Mouse (Mus musculus): Measurements from ENCODE around the gene C330007P06Rik. TPM values are rescaled to one million over a fixed set of nuclear protein-coding genes. Genes with fewer than 3 reads are reported as not detected.

C330007P06Rik gene
- polyA plus RNA-seq, 1 experiment from 2014 or later, result 12.2 TPM

DNA sequence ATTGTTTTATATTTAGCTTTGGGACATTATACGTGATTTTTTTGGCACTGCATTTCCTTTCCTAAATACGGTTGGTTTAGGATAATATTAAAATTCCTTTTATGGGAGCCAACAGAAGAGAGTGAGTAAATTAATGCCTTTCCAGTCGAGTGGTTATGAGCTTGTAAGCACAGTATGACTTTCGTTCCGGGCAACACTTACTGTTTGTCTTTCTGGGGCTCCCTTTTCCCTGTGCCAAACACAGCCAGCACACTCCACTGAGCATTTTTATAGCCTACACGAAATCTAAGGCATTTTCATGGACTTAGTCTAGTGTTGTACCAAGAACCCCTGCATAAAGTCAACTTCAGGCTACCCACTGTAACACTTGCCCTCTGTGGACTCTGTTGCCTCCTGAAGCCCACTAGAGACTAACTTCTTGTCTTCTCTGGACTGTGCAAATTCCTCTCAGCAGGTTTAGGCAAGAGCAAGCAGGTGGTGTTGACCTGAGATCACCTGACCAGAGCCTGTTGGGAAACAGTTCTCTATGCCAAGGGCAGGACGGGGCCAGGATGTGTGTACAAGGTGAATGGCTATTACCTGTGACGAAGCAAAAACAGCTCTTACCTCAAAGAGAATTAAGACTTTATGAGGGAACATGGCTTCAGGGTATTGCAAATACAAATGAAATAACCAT is 59.6 kb downstream of the C330007P06Rik start:
- peak; percentile 89 for ATAC-seq (ENCODE audit: low read depth)
- Histone ChIP-seq H3K9ac (ENCODE audit: low read depth, low read length) (no peak overlapping the region), H3K36me3 (ENCODE audit: control insufficient read depth, insufficient read depth) (no peaks in the 10 kb centered on the region), H3K27ac (ENCODE audit: low read length) (peak overlapping the region; percentile 45), H3K4me3 (ENCODE audit: low read depth, low read length) (no peak overlapping the region), H3K4me1 (ENCODE audit: control insufficient read depth, low read depth, low read length) (peaks cover 5% of the 10 kb centered on the region; the same call in 1 of the 2 replicates), H3K4me2 (ENCODE audit: low read depth, low read length) (no peak overlapping the region), H3K9me3 (replicated peaks; ENCODE audit: control insufficient read depth, low read length) (no peaks in the 10 kb centered on the region), H3K27me3 (ENCODE audit: control insufficient read depth, insufficient read depth, low read depth, low read length) (no peaks in the 10 kb centered on the region)
- WGBS (ENCODE audit: insufficient replicate concordance), result 61% methylated on average over 8 of the region's 8 CpGs

GRCm38 (mm10) chrX:36811377-36811776 is 62.5 kb downstream of the C330007P06Rik start:
- no peaks in the 10 kb centered on the region for H3K27me3 ChIP-seq (ENCODE audit: control insufficient read depth, insufficient read depth, low read depth, low read length)
- H3K4me1 ChIP-seq (ENCODE audit: control insufficient read depth, low read depth, low read length), result peaks cover 6% of the 10 kb centered on the region
- no peak overlapping the region for H3K4me2 ChIP-seq (ENCODE audit: low read depth, low read length)
- no peak overlapping the region for H3K27ac ChIP-seq (ENCODE audit: low read length)
- ATAC-seq (ENCODE audit: low read depth), result no peak
- 27% methylated on average over 5 of the region's 5 CpGs for WGBS (ENCODE audit: insufficient replicate concordance)
- H3K4me3 ChIP-seq (ENCODE audit: low read depth, low read length), result no peak overlapping the region
- H3K36me3 ChIP-seq (ENCODE audit: control insufficient read depth, insufficient read depth), result no peaks in the 10 kb centered on the region
- no peak overlapping the region for H3K9ac ChIP-seq (ENCODE audit: low read depth, low read length)
- H3K9me3 ChIP-seq (replicated peaks; ENCODE audit: control insufficient read depth, low read length), result no peaks in the 10 kb centered on the region

GRCm38 (mm10) chrX:36808318-36808683 is 65.6 kb downstream of the C330007P06Rik start:
- no peak for ATAC-seq (ENCODE audit: low read depth)
- 52% methylated on average over 6 of the region's 6 CpGs for WGBS (ENCODE audit: insufficient replicate concordance)
- H3K27ac ChIP-seq (ENCODE audit: low read length), result no peak overlapping the region; the same call in 1 of the 2 replicates

DNA sequence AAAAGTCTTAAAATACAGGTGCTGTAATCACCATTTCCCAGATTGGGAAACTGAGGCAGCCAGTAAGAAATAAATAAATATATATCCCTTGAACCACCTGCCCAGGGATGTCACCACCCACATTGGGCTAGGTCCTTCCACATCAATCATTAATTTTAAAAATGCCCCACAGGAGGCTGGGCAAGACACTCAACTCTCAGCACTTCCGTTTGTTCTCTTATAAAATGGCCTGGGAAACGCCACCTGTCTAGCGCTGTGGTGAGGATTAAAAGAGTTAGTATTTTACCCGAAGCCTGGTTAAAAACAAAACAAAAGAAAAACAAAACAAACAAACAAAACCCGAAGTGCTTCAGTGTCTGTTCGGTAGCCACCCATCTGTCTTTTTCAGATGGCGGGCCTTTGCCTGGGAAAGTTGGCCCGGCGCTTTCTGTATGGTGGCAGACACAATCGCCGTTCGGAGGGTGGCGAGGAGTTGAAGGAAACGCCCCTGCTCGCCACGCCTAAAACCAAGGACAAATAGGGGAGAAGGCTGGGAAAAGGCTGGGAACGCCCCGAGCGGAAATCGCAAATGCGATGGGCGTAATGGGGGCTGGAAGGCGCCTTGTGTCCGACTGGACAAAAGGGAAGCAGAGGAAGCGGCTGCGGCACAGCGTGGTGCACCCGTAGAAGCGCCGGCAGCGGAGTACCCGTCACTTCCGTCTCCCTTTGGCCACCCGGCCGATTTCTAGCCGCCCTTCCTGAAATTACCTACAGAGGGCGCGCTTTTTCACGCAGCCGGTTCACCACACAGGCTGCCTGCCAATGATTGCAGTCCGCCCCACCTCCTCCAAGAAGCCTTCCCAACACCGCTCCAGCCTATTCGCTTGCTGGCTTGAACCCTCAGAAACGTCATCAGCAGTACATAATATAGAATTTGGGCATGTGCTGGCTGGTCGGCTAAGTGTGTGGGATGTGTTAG is 66.3 kb downstream of the C330007P06Rik start:
- peak; percentile 87 for ATAC-seq (ENCODE audit: low read depth)
- Histone ChIP-seq H3K4me3 (ENCODE audit: low read depth, low read length) (peak overlapping the region; percentile 65), H3K27me3 (ENCODE audit: control insufficient read depth, insufficient read depth, low read depth, low read length) (no peaks in the 10 kb centered on the region), H3K27ac (ENCODE audit: low read length) (peak overlapping the region; percentile 89), H3K36me3 (ENCODE audit: control insufficient read depth, insufficient read depth) (no peaks in the 10 kb centered on the region), H3K9ac (ENCODE audit: low read depth, low read length) (peak overlapping the region; percentile 41), H3K9me3 (replicated peaks; ENCODE audit: control insufficient read depth, low read length) (no peaks in the 10 kb centered on the region), H3K4me2 (ENCODE audit: low read depth, low read length) (peak overlapping the region; percentile 62), H3K4me1 (ENCODE audit: control insufficient read depth, low read depth, low read length) (peaks cover 6% of the 10 kb centered on the region)
- WGBS (ENCODE audit: insufficient replicate concordance), result 15% methylated on average over 44 of the region's 45 CpGs

More at GRCm38 (mm10) chrX:36808318-36808683, 65.6 kb downstream of the C330007P06Rik start:
- H3K27me3 ChIP-seq (ENCODE audit: control insufficient read depth, insufficient read depth, low read depth, low read length), result no peaks in the 10 kb centered on the region
- H3K4me2 ChIP-seq (ENCODE audit: low read depth, low read length), result peak overlapping the region; percentile 62
- H3K4me1 ChIP-seq (ENCODE audit: control insufficient read depth, low read depth, low read length), result peaks cover 6% of the 10 kb centered on the region
- H3K9me3 ChIP-seq (replicated peaks; ENCODE audit: control insufficient read depth, low read length), result no peaks in the 10 kb centered on the region
- no peaks in the 10 kb centered on the region for H3K36me3 ChIP-seq (ENCODE audit: control insufficient read depth, insufficient read depth)
- H3K9ac ChIP-seq (ENCODE audit: low read depth, low read length), result no peak overlapping the region
- H3K4me3 ChIP-seq (ENCODE audit: low read depth, low read length), result peak overlapping the region; percentile 65

DNA sequence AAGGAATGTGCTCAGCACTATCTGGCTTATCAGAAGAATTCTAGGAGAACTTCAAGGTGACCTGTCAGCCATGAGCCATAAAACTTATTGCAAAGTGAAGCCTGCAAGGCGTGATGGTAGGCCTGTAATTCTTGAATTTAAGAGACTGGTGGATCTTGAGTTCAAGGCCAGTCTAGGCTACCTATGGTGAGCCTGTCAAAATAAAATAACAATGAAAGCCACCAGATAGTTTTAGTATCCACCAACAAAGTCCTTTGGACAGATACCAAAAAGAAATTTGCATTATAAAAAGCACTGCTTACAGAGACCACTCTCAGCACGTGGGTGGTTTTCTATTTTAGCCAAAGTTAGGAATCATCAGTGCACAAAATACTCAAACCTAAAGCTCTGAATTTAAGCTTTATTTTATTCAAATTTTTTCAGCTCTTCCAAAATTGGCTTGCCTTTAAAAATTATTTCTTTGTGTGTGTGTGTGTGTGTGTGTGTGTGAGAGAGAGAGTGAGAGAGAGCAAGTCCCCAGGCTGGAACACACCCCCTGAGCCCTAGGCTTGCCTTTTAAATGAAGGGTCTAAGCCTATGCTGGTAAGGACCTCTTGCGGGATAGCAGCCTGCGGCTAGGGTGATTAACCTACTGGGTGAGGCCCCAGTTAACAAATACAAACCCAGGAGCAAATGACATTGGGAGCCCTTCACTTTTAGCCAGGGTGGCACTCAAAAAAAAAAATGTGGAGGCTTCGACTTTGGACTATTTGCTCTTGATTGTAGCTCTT is 68.3 kb downstream of the C330007P06Rik start:
- Histone ChIP-seq H3K4me1 (ENCODE audit: control insufficient read depth, low read depth, low read length) (peaks cover 6% of the 10 kb centered on the region), H3K4me3 (ENCODE audit: low read depth, low read length) (no peak overlapping the region), H3K9me3 (replicated peaks; ENCODE audit: control insufficient read depth, low read length) (no peaks in the 10 kb centered on the region), H3K27ac (ENCODE audit: low read length) (no peak overlapping the region), H3K36me3 (ENCODE audit: control insufficient read depth, insufficient read depth) (no peaks in the 10 kb centered on the region), H3K4me2 (ENCODE audit: low read depth, low read length) (no peak overlapping the region), H3K27me3 (ENCODE audit: control insufficient read depth, insufficient read depth, low read depth, low read length) (no peaks in the 10 kb centered on the region), H3K9ac (ENCODE audit: low read depth, low read length) (no peak overlapping the region)
- 51% methylated on average over 5 of the region's 5 CpGs for WGBS (ENCODE audit: insufficient replicate concordance)
- ATAC-seq (ENCODE audit: low read depth), result no peak

DNA sequence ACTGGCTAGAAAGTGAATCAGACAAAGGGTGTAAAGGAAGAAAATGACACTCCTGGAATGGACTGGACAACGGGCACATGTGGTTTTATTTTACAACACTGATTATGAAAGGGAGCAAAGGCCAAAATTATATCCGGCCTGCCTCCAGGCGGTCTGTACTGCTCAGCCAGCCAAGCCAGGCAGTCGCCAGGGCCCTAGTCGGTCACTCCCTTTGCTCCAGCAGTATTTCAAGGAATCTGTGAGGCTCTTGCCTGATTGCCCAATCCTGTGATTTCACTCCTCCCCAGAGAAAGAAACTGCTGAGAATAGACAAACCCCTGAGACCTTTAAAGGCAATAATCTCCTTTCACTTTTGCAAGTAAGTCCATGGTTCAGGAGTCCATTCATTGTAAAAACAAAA is 69.7 kb downstream of the C330007P06Rik start:
- no peak overlapping the region for H3K4me2 ChIP-seq (ENCODE audit: low read depth, low read length)
- no peak overlapping the region for H3K27ac ChIP-seq (ENCODE audit: low read length)
- H3K4me1 ChIP-seq (ENCODE audit: control insufficient read depth, low read depth, low read length), result peaks cover 6% of the 10 kb centered on the region
- 51% methylated on average over 5 of the region's 5 CpGs for WGBS (ENCODE audit: insufficient replicate concordance)
- H3K9ac ChIP-seq (ENCODE audit: low read depth, low read length), result no peak overlapping the region
- H3K4me3 ChIP-seq (ENCODE audit: low read depth, low read length), result no peak overlapping the region
- no peaks in the 10 kb centered on the region for H3K9me3 ChIP-seq (replicated peaks; ENCODE audit: control insufficient read depth, low read length)
- no peaks in the 10 kb centered on the region for H3K27me3 ChIP-seq (ENCODE audit: control insufficient read depth, insufficient read depth, low read depth, low read length)
- H3K36me3 ChIP-seq (ENCODE audit: control insufficient read depth, insufficient read depth), result no peaks in the 10 kb centered on the region
- no peak for ATAC-seq (ENCODE audit: low read depth)

DNA sequence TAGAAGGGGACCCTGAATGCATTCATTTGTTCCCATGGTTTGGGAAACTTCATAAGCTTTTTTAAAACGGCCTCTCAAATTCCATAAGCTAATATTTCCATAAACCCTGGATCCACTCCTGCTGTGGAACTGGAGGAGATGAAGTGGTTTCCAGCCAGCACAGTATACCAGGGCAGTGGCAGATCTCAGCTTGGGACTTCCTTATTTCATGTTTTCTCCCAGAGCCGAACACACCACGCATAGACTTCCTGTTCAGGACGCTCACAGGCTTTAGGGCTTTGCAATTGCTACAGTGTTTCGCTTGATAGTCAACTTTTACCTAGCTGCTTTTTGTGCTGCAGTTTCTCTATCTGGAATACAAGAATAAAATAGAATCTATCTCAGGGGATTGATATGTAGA is 70.7 kb downstream of the C330007P06Rik start:
- Histone ChIP-seq H3K9ac (ENCODE audit: low read depth, low read length) (no peak overlapping the region), H3K27me3 (ENCODE audit: control insufficient read depth, insufficient read depth, low read depth, low read length) (no peaks in the 10 kb centered on the region), H3K9me3 (replicated peaks; ENCODE audit: control insufficient read depth, low read length) (no peaks in the 10 kb centered on the region), H3K4me1 (ENCODE audit: control insufficient read depth, low read depth, low read length) (peaks cover 4% of the 10 kb centered on the region), H3K36me3 (ENCODE audit: control insufficient read depth, insufficient read depth) (peaks cover under 1% of the 10 kb centered on the region; the same call in 1 of the 2 replicates), H3K4me3 (ENCODE audit: low read depth, low read length) (no peak overlapping the region), H3K27ac (ENCODE audit: low read length) (no peak overlapping the region), H3K4me2 (ENCODE audit: low read depth, low read length) (no peak overlapping the region)
- ATAC-seq (ENCODE audit: low read depth), result no peak
- 34% methylated on average over 5 of the region's 5 CpGs for WGBS (ENCODE audit: insufficient replicate concordance)

DNA sequence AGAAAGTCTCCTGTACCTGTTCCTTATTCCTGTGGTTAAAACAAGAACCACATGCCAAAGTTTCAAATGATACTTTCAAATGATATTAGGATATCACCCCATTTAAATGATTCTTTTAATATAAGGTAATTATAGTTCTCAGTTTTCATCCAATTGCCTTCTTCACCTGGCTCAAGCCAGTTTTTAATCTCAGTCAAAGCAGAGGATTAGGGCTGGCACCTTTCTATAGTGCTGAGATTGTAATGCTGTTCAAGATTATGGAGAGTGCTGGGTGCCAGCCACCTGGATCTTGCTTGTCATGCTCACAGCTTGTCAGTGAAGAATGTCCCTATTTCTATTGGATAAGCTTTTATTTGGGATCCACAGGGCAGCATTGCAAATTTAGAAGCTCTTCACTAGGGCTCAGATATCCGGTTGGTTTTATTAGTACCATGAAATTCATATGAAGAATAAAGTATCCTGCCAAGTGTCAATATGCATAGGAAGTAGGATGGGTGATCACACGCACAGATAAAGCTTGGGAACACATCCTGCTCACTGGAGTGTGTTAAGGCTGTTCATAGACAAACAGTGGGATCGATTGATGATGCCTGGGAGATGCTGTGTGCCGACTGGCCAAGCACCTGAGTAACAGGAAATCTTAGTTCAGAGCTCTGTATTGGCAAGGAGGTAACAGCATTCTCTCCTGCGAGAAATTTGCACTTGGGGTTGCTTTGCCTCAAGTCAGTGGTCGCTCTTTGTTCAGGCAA is 74.6 kb downstream of the C330007P06Rik start:
- Histone ChIP-seq H3K4me2 (ENCODE audit: low read depth, low read length) (no peak overlapping the region), H3K9me3 (replicated peaks; ENCODE audit: control insufficient read depth, low read length) (no peaks in the 10 kb centered on the region), H3K36me3 (ENCODE audit: control insufficient read depth, insufficient read depth) (peaks cover 7% of the 10 kb centered on the region), H3K27me3 (ENCODE audit: control insufficient read depth, insufficient read depth, low read depth, low read length) (no peaks in the 10 kb centered on the region), H3K27ac (ENCODE audit: low read length) (no peak overlapping the region), H3K4me1 (ENCODE audit: control insufficient read depth, low read depth, low read length) (no peaks in the 10 kb centered on the region), H3K4me3 (ENCODE audit: low read depth, low read length) (no peak overlapping the region), H3K9ac (ENCODE audit: low read depth, low read length) (no peak overlapping the region)
- no peak for ATAC-seq (ENCODE audit: low read depth)
- WGBS (ENCODE audit: insufficient replicate concordance), result 34% methylated on average over 6 of the region's 6 CpGs

All from liver, embryonic 16.5 days (tissue).